Mouse (Mus musculus) forebrain, embryonic 12.5 days (tissue): Measurements from ENCODE around the gene Gm14443. TPM values are rescaled to one million over a fixed set of nuclear protein-coding genes. Genes with fewer than 3 reads are reported as not detected.
"Not testable (repeated sequence)": the region's sequence is repeated elsewhere in the genome, so short reads cannot be mapped to it uniquely, and the experiment has no call there.

Source experiments
- ATAC-seq: fragments of 200-750 bp; cut with Nextera tagmentation; 2 replicates; pipeline ENCODE4 v1.8.0; 2017; ENCODE audit warnings: moderate TSS enrichment; ENCODE audit not compliant: low FRiP score
- H3K27ac ChIP-seq: fragments of 300-500 bp; sonication (generic); 2 replicates; pipeline ENCODE4 v1.5.1; 2016; ENCODE audit warnings: mild to moderate bottlenecking
- H3K27me3 ChIP-seq: fragments of 300-500 bp; sonication (generic); 2 replicates; pipeline ENCODE4 v1.6.1; 2016; ENCODE audit warnings: mild to moderate bottlenecking
- H3K36me3 ChIP-seq: fragments of 300-500 bp; sonication (generic); replicated peaks from 2 replicates; pipeline ENCODE4 v1.6.1; 2016; ENCODE audit warnings: mild to moderate bottlenecking
- H3K4me1 ChIP-seq: fragments of 300-500 bp; sonication (generic); 2 replicates; pipeline ENCODE4 v1.6.1; 2016
- H3K4me2 ChIP-seq: fragments of 300-500 bp; sonication (generic); 2 replicates; pipeline ENCODE4 v1.6.1; 2016; ENCODE audit warnings: mild to moderate bottlenecking, moderate library complexity
- H3K4me3 ChIP-seq: fragments of 300-500 bp; sonication (generic); replicated peaks from 2 replicates; pipeline ENCODE4 v1.5.1; 2016; ENCODE audit warnings: mild to moderate bottlenecking
- H3K9ac ChIP-seq: fragments of 300-500 bp; sonication (generic); 2 replicates; pipeline ENCODE4 v1.6.1; 2016; ENCODE audit warnings: mild to moderate bottlenecking
- H3K9me3 ChIP-seq: fragments of 300-500 bp; sonication (generic); 2 replicates; pipeline ENCODE4 v1.6.1; 2016
- WGBS: fragments of 180-500 bp; shearing (Covaris S2); methylation state at CpG from one replicate; pipeline ENCODE4 v1.1.7; 2016; 5-methylcytosine and 5-hydroxymethylcytosine counted together
- polyA plus RNA-seq: library from polyadenylated mRNA; unstranded; fragments of >200 nt; fragmentation: Nextera tagmentation; extraction: Ambion mirVana; gene quantifications from 2 replicates; pipeline ENCODE4 v1.2.1, GENCODE M21; 2016

Gene Gm14443
- polyA plus RNA-seq, 1 experiment from 2014 or later = 1.4 TPM

- H3K27me3 ChIP-seq, H3K36me3 ChIP-seq, H3K9me3 ChIP-seq, H3K4me1 ChIP-seq, ATAC-seq, H3K27ac ChIP-seq: not testable (repeated sequence)
- peak overlapping the region; percentile 45 for H3K4me3 ChIP-seq
- peak overlapping the region; percentile 46 for H3K4me2 ChIP-seq
- peak overlapping the region; percentile 50 for H3K9ac ChIP-seq
- WGBS = 7% methylated on average over 25 of the region's 25 CpGs
These were observed 34.3 kb downstream of the Gm14443 start for GRCm38 (mm10) chr2:175141118-175141992.

- H3K9ac ChIP-seq, H3K27me3 ChIP-seq, H3K4me1 ChIP-seq, H3K9me3 ChIP-seq, H3K36me3 ChIP-seq, H3K4me2 ChIP-seq, ATAC-seq, H3K4me3 ChIP-seq, H3K27ac ChIP-seq: not testable (repeated sequence)
These were observed 35.0 kb downstream of the Gm14443 start for GRCm38 (mm10) chr2:175140624-175141023.

Other genes starting within 250 kb of the Gm14443 start
- not detected in 2 replicates for gene Gm14444, start 165.6 kb downstream of the Gm14443 start, polyA plus RNA-seq
- gene Gm14393, start 108.1 kb downstream of the Gm14443 start, polyA plus RNA-seq = 1.0 and 1.3 TPM in 2 replicates
- 5.9 and 6.2 TPM in 2 replicates for gene Gm14399, start 33.9 kb downstream of the Gm14443 start, polyA plus RNA-seq
- 6.9 and 7.6 TPM in 2 replicates for gene Gm14391, start 31.0 kb upstream of the Gm14443 start, polyA plus RNA-seq
- 4.7 and 5.5 TPM in 2 replicates for gene Gm14440, start 99.3 kb upstream of the Gm14443 start, polyA plus RNA-seq
- gene Gm4631, start 162.3 kb upstream of the Gm14443 start, polyA plus RNA-seq = 19.8 and 22.2 TPM in 2 replicates
- gene Zfp968, start 196.6 kb upstream of the Gm14443 start, polyA plus RNA-seq = 6.8 and 7.0 TPM in 2 replicates